Mouse (Mus musculus): ENCODE measurements at regions not wholly inside any gene's neighbourhood (a gene's known extent, or its start where the extent isn't known, plus 50 kb on each side); places are given as distances from the start of the nearest gene placed in this dataset.

DNA sequence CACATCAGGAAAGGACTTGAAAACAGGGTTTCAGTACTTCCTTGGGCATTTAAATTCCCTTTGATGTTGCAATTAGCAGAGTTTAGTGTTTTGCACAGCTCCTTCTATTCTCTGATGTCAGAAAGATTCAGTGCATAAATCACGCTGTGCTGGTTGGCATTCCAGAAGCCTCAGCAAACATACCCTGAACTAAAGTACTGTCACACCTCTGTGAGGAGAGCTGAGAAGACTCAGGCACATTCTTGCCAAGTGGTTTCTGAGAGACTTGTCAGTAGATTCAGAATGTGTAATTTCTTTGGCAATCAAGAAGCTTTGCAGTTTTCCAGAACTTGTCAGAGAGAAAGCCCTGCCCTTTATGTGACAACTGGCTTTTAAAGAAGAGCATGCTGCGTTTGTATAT lies 192.4 kb upstream of the 2610001J05Rik start:
- in situ Hi-C loops (cut with MboI; ENCODE audit: low sequenced_read_pairs): no loop called here

DNA sequence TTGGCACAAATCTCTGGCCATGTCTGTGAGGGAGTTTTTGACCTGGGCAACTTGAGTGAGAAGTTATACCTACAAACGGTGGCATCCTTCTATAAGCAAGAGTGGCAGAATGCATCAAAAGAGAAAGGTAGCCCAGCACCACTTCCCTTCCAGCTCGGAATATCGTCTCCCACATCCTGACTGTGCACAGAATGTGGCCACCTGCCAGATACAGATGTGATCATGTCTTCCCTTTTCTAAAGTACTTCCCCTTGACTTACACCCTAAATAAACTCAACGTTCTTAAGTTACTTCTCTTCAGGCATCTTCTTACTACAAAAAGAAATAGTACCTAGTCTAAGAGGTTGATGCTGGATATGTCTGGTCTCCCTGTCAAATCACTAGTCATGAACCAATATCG lies 175.2 kb upstream of the 2610001J05Rik start:
- in situ Hi-C loops (cut with MboI; ENCODE audit: low sequenced_read_pairs): no loop called here

DNA sequence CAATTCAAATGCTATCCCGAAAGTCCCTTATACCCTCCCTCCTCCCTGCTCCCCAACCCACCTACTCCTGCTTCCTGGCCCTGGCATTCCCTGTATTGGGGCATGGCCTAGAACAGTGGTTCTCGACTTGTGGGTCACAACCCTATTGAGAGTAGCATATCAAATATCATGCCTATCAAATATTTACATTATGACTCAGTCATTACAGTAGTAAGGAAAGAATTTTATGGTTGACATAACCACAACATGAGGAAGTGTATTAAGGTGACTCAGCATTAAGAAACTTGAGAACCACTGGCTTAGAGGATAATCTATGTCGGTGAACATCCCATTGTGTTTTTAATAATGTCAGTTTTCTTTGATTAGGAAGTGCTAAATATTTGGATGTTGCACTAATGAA lies 173.3 kb upstream of the 2610001J05Rik start:
- in situ Hi-C loops (cut with MboI; ENCODE audit: low sequenced_read_pairs): no loop called here

DNA sequence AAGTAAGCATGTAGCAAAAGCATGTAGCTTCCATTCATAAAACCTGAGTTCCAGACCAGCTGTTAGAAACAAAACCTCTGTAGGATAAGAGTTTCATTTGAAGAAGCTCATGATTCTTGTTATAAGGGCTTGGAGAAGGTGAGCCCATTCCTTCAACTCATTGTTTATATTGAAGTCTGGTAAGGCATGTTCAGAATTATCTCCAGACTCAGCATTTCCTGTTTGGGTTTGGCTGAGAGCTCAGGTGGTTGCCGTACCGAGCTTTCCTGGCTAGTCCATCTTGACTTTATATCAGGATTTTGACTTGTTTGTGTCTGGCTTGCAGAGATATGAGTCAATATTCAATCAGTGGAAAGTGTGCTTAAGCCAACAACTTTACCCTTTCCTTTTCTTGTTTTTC lies 154.6 kb upstream of the 2610001J05Rik start:
- in situ Hi-C loops (cut with MboI; ENCODE audit: low sequenced_read_pairs): no loop called here

DNA sequence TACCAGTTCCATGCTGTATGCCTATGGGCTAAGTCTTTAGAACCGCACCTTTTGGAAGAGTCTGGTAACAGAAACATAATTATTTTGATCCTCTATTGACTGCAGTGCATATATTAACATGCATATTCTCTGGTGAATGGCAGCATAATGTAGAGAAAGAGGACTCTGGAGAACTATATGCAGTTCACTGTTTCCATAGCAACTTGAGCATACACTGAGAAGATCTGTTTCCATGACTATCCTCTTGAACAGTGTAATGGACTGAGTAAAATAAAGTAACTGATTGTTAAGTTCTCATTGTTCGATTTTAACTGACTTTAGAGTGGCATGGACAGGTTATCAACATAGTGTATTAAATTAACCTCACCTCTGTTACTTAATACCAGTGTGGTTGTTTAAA lies 147.6 kb upstream of the 2610001J05Rik start:
- in situ Hi-C loops (cut with MboI; ENCODE audit: low sequenced_read_pairs): no loop called here

DNA sequence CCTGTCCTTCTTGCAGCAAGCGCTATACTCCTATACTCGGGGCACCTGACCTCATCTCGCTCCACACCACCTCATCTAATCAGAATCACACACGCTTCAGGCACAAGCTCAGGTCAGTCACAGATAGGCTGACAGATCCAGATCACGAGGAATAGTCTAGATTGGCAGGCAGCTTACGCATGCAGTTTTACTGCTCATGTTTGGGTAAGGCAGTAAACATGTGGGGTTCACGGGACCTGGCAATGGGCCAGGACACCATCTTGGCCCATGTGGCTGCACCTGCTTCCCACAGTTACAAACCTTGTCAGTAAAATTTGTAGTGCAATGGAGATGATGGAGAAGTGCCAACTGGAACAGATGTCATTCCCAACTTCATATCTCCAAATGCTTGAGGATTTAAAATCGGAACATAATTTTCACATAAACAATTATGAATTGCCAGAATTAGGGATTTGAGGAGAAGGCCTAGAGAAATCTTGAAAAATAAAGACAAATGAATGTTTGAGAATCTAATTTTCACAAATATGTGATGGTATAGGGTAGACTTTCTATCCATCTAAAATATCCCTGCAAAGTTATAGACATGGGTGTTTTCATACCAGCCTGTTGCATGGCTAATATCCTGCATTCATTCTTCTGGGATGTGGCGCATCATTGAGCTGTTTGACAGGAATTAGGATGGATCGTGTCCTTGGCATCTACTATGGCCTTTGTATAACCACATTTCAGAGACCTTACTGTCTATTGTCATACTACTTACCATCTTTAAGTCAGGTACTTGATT lies 111.5 kb upstream of the 2610001J05Rik start:
- in situ Hi-C loops (cut with MboI; ENCODE audit: low sequenced_read_pairs): no loop called here

DNA sequence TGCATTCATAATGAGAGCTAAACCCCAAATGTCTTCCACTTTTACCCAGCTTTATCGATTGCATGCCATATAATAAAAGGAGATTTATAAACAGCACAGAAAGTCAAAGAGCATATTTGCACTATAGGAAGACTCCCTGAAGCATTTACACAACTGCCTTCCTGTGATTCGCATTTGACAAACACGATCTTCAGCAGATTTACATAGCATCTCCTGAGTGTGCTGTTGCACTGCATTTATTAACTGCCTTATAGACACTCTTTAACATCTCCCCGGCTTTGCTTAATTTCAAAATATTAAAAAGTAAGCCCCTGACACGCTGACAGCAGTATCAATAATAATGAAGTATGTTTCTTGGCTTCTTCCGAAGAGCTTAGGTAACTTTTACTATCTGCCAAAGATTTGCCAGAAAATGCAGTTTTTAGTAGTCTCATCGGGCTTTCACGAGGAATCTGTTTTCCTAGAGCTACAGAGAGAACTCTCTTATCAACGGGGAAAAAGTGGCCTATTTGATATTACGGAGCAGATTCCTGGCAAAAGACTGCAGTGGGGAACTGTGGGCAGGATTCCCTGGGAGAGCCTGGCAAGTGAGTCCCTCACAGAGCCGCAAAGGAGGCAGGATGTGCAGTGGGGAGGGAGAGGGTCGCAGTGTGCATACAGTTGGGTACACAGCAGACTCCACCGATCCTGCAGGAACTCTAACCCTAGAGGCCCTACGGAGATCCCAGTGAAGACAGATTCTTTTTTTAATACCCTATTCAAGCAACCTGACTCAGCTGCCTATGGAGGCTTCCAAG lies 103.6 kb upstream of the 2610001J05Rik start:
- in situ Hi-C loops (cut with MboI; ENCODE audit: low sequenced_read_pairs): no loop called here

DNA sequence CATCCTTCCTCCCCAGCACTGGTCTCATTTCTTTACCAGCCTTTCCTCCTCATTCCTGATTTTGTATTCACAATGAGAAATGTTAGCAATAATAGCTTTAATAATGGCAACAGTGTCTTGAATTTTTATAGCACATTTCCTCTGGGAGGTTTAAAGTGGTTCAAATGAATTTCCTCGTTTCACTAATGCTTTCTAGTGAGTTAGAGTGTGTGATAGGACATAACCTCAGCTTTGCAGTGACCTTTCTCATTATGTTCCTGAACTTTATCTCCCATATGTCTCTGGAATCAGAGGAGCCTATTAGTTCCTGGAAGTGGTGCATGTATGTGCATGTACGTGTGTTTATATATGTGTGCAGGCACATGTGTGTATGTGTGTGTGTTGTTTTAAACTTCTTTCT lies 93.2 kb upstream of the 2610001J05Rik start:
- in situ Hi-C loops (cut with MboI; ENCODE audit: low sequenced_read_pairs): no loop called here

DNA sequence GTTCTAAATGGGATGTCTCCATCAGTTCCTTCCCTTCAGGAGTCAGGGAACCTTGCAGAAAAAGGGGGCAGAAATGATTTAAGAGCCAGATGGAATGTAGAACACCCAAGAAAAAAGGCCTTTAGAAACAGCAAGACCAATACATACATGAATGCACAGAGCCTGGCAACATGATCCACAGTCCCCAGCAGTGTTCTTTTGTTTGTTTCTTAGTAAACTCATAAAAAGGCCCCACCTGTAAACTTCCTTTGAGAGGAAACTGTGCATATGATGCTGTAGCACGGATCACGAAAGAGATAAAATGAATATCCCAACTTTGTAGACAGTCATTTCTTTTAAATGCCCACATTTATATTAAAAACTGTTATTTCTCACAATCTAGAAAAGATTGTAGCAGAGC lies 92.7 kb upstream of the 2610001J05Rik start:
- in situ Hi-C loops (cut with MboI; ENCODE audit: low sequenced_read_pairs): no loop called here

DNA sequence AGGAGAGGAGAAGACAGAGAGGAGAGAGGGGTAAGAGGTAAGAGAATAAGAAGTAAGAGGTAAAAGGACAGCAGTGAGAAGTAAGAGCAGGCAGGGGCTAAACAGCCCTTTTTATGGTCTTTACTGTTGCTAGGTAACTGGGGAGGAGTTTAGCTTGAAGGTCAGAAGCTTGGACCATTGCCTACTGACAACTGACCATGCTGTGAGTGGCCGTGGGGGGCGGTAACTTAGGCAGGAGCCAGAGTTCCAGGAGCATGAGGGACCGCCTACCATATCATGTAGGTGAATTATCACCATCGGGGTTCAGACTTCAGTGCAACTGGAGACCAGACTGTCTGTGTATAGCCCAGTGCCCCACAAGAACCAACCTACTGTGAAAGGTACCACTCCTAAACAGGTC lies 78.3 kb upstream of the 2610001J05Rik start:
- in situ Hi-C loops (cut with MboI; ENCODE audit: low sequenced_read_pairs): no loop called here

DNA sequence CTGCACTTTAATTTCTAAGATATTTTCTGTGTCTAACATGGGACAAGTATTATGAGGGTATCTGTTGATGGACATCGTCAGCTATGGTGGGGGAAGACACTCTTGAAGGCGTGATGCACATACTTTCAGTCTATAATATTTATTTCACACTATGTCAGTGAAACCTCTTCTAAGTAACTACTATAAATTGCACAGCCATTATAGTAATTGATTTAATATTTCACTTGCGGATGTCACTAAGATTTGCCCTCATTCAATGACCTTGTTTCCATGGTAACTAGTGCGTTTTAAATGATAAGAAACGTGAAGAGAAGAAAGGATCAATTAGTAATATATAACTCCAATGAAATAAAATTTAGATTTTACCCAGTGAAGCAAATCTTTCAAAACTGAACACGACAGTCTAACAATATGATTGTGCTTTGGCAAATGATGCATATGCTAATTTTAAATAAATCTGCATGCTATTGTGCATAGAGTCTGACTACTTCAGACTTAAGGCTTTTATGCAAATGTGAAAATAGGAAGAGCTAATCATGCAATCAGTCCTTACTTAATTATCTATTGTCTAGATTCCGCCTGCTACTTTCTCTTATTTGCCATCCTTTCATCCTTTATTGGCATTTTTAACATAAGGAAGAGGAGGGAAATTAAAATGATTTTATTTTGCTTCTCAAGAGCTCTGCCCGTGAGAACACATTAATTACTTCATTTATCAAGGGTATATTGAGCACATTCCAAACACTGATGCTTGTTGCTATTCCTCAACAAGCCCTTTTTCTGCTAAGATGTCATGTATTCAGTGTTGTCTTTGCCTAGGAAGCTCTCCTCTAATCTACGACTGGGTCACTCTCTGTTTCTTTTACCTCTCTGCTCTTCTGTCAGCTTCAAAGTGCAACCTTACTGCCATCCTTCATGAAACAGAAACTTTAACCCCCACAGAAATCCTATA lies 49.8 kb upstream of the 2610001J05Rik start:
- in situ Hi-C loops (cut with MboI; ENCODE audit: low sequenced_read_pairs): no loop called here
